Mouse (Mus musculus) NIH3T3 (cell line): Measurements from ENCODE around the gene Man1b1.

Experiments
- DNase-seq: peaks from one replicate; pipeline ENCODE4 v3.0.0-alpha.2; 2012; ENCODE audit warnings: low read depth

Gene Man1b1

GRCm38 (mm10) chr2:25364313-25364712 is 32.2 kb downstream of the Man1b1 start:
- no peak for DNase-seq

GRCm38 (mm10) chr2:25364761-25365090 is 32.6 kb downstream of the Man1b1 start:
- no peak for DNase-seq

- DNase-seq: peak; percentile 97
Observed at GRCm38 (mm10) chr2:25365091-25365761, 33.1 kb downstream of the Man1b1 start, which contains the start of gene Uap1l1. Gene Uap1l1 (minus strand): TSS chr2:25365682.

- no peak for DNase-seq
Observed at GRCm38 (mm10) chr2:25369996-25370395, 37.9 kb downstream of the Man1b1 start.

GRCm38 (mm10) chr2:25371764-25372643 is 39.9 kb downstream of the Man1b1 start, which contains the start of gene Sapcd2:
Gene Sapcd2 (plus strand): TSS chr2:25372321.
- peak; percentile 91 for DNase-seq

- DNase-seq: no peak
Observed at GRCm38 (mm10) chr2:25372644-25373391, 40.7 kb downstream of the Man1b1 start.

- DNase-seq: no peak
Observed at GRCm38 (mm10) chr2:25373431-25373830, 41.3 kb downstream of the Man1b1 start.

GRCm38 (mm10) chr2:25376589-25376988 is 44.5 kb downstream of the Man1b1 start:
- peak; percentile 83 for DNase-seq

GRCm38 (mm10) chr2:25384492-25384891 is 52.4 kb downstream of the Man1b1 start:
- DNase-seq: no peak

- DNase-seq: peak; percentile 50
Observed at GRCm38 (mm10) chr2:25391266-25391665, 59.1 kb downstream of the Man1b1 start.

- DNase-seq: peak; percentile 71
Observed at GRCm38 (mm10) chr2:25394281-25395221, 62.4 kb downstream of the Man1b1 start.

GRCm38 (mm10) chr2:25395721-25396596 is 63.8 kb downstream of the Man1b1 start, which contains the start of gene Entpd2:
Gene Entpd2 (plus strand): TSS chr2:25395874.
- DNase-seq: no peak

- DNase-seq: peak; percentile 44
Observed at GRCm38 (mm10) chr2:25396597-25396983, 64.5 kb downstream of the Man1b1 start.

GRCm38 (mm10) chr2:25397010-25397409 is 64.9 kb downstream of the Man1b1 start:
- no peak for DNase-seq

GRCm38 (mm10) chr2:25398065-25398464 is 65.9 kb downstream of the Man1b1 start:
- DNase-seq: no peak

GRCm38 (mm10) chr2:25399051-25399450 is 66.9 kb downstream of the Man1b1 start, which contains the start of gene Npdc1:
Gene Npdc1 (plus strand): TSS chr2:25399351.
- DNase-seq: no peak

GRCm38 (mm10) chr2:25400291-25400690 is 68.2 kb downstream of the Man1b1 start:
- no peak for DNase-seq

- peak; percentile 68 for DNase-seq
Observed at GRCm38 (mm10) chr2:25400764-25401163, 68.6 kb downstream of the Man1b1 start.
